Mouse (Mus musculus) hematopoietic multipotent progenitor cell, adult 10-12 weeks (in vitro differentiated cells): ENCODE results near the gene Pdxp. TPM values are rescaled to one million over a fixed set of nuclear protein-coding genes. Genes with fewer than 3 reads are reported as not detected.

Source experiments
- polyA plus RNA-seq: library from polyadenylated mRNA; stranded (reverse); fragments of >175 nt; gene quantifications from 2 replicates; pipeline ENCODE4 v1.2.3, GENCODE M21; 2012; ENCODE audit warnings: low replicate concordance

Pdxp gene
- 12.5 and 16.3 TPM in 2 replicates for polyA plus RNA-seq

DNA sequence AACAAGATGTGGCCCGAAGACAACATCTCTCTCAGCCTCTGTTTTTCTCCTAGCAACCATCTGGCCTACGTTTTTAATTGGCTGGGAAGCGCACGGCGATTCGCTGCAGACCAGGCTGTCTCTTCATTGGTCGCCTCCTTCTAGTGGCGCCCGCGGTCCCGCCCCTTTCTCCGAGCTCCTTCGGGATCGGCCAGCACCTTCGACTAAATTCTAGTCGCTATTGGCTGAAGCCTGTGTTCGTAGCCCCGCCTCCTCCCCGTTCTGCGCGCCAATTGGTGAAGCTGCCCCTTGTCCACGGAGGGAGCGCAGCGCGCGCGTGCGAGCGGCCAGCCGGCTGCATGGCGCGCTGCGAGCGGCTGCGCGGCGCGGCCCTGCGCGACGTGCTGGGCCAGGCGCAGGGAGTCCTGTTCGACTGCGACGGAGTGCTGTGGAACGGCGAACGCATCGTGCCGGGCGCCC is at the start of gene Pdxp:
Gene Pdxp, plus strand, starts transcription at position 288 of the 459 bp plus-strand sequence.

DNA sequence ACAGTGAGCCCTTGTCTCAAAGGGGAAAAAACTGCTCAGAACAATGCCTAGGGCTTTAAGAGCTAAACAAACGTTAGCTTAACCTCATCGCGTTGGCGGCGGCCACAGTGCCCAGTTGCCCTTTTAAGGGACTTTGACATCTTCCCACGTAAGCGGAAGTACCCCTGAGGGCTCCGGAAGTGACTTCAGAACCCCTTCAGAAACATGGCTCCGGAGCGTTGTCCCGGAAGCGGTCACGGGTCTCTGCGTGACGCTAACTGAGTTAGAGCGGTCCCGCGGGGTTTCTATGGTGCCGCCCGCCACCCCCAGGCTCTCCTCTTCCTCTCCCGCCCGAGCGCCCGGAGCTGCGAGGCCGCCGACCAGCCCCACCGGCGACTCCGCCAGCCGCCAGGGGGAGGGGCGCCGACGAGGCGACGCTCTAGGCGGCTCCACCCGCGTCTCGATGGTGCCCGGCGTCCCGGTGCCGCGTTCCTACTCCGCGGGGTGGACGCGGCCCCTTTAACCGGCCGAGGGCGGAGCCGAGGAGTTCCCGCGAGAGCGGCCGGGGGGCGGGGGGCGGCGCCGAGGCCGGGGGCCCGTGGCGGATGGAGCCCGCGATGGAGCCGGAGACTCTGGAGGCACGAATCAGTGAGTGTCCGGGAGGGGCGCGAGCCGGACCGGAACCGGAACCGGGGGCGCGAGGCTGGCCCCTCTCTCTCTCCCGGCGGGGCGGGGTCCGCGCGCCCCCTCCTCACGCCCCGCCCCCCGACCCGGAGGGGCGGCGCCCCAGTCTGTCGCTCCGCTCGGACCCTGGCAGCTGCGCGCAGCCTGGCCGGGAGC is 36.5 kb upstream of the Pdxp start, which contains the start of gene Gga1:
Gene Gga1, plus strand, starts transcription at position 200 of the 819 bp plus-strand sequence.

DNA sequence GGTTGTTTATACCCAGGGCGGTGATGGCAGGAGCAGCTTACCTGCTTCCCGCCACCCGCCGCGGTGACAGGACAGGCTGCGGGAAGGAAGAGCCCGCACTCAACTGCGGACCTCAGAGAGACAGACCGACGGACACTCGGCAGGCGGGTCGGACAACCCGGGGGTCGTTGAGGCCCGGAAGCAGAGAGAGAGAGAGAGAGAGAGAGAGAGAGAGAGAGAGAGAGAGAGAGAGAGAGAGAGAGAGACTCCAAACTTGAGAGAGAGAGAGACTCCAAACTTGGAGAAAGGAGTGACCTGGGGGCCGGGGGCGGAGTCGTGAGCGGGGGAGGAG is 14.3 kb upstream of the Pdxp start, which contains the start of gene Gm49510:
Gene Gm49510, plus strand, starts transcription at position 259 of the 331 bp plus-strand sequence.

DNA sequence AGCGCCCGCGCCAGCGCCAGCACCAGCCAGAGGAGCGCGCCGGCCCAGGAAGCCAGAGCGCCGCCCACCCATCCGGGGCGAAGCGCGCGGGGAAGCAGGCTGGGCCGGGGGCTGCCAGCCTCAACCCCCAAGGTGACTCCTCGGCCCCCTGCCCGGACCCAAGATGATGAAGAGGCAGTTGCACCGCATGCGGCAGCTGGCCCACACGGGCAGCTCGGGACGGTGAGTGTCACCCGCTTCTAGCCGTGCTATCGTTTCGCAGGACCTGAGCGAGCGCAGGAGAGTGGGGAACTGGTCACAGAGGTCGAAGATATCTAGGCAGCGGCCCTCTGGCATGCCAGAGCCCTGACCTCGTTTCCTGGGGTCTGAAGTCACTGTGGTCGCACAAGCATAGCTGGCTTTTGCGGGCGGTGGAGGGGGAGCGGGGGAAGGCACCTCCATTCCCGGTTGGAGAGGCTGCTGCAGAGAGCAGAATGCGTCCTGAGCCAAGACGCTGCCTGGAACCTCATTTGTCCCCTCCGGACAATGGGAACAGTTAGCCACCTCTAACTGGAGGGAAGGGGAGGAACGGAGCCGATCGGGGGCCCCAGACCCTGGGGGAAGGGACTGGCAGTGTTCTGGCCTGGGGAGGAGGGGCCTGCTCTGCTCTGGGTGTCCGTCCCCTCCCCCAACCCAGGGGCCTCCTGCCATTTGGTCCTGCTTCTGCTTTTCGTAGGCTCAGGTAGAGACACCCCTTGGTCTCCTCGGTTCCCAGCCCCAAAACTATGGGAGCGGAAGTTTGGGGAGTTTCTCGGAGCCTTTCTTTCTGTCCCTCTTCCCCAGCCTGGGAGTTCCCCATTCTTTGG is 13.8 kb upstream of the Pdxp start, which contains the start of gene Sh3bp1:
Gene Sh3bp1, plus strand, starts transcription at position 29 of the 845 bp plus-strand sequence.

DNA sequence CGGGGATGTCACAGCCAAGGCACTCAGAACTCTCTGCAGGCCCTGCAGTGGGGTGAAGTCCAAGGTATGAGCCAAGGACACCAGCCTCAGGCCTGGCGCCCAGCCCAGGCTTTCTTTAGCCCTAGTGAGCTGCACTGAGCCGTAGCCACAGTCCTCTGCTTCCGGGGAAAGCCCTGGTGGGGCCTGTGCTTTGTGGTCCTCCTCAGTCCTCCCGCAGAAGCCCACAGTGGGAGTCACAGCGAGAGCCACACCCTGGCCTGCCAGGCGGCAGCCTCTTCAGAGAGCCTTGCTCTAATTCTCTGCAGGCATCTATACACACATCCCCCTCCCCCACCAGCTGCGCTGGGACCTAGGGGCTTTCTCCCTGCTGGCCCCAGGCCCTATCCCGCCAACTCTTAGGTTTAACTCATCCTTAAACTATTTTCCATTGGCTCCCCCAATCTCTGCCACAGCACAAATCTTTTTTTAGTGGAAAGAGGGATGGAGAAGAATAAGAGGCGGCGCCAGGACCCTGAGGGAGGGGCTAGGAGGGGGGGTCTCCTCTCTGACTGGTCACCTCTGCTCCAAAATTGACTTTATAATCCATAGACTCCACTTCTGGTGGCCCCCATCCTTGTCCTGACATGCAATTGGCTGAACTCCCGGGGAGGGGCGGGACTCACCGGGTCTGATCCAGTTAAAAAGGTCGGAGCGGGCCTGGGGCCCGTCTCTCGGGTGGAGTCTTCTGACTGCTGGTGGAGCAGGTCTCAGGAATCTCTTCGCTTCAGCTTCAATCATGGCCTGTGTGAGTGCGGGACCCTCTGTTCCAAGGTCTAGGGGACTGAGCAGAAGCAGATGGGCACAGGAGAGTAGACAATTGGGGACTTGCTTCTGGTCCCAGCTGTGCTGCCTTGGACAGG is 12.6 kb downstream of the Pdxp start, which contains the start of gene Lgals1:
Gene Lgals1, plus strand, starts transcription at position 705 of the 899 bp plus-strand sequence.

DNA sequence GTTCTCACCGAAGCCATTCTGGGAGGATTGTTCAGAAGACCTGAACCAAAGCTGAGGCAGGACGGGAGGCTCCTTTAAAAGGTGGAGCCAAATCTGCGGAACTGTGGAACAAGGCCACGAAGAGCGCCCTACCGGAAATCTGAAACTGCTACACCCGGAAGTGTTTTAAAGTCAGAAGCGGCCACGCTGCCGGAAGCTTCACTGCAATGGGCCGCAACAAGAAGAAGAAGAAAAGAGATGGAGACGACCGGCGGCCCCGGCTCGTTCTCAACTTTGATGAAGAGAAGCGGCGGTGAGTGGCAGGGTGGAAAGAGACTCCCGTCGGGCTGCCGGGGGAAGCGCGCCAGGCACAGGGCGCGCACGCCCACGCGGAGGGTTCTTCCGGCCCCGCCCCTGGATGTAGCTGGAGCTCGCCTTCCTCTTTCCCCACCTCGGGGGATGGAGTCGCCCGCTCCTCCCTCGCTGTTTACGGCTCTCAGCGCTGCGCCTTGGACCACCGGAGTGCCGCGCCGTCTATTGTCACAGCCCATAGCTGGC is 21.1 kb downstream of the Pdxp start, which contains the start of gene Nol12:
Gene Nol12, plus strand, starts transcription at position 150 of the 537 bp plus-strand sequence.

DNA sequence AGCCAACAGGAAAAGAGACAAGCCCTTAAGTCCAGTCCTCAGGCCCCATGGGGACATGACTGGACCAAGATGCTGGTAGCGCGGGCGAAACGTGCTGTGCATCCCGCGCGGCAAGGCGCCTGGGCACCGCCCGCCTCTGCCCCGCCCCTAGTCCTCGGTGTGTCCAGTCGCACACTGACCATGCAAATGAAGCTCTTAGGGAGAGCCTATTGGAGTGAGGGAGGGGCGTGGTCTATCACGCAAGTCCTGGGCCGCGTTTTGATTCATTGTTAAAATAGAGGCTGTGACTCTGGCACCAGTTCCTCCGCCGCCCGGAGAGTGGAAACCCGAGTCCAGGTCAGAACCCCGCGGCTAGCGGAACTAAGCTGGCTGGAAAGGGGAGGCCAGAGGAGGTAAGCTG is 33.9 kb downstream of the Pdxp start, which contains the start of gene Triobp:
Gene Triobp, plus strand, starts transcription at position 68 of the 400 bp plus-strand sequence.

Other genes starting within 250 kb of the Pdxp start
- 0.01 TPM in 1 of 2 replicates, not detected in the other for gene Elfn2, start 195.1 kb upstream of the Pdxp start, polyA plus RNA-seq
- gene Mfng, start 140.4 kb upstream of the Pdxp start, polyA plus RNA-seq = 95.0 and 108 TPM in 2 replicates
- gene Card10, start 110.9 kb upstream of the Pdxp start, polyA plus RNA-seq = 2.7 and 19.9 TPM in 2 replicates
- gene Cdc42ep1, start 71.3 kb upstream of the Pdxp start, polyA plus RNA-seq = 0.22 and 2.4 TPM in 2 replicates
- gene Lgals2, start 58.4 kb upstream of the Pdxp start, polyA plus RNA-seq = not detected in 2 replicates
- gene Gga1, start 36.7 kb upstream of the Pdxp start, polyA plus RNA-seq = 142 and 325 TPM in 2 replicates
- gene Gm49510, start 14.3 kb upstream of the Pdxp start, polyA plus RNA-seq = 3.0 and 4.4 TPM in 2 replicates
- 582 and 2,232 TPM in 2 replicates for gene Sh3bp1, start 14.2 kb upstream of the Pdxp start, polyA plus RNA-seq
- gene Lgals1, start 12.8 kb downstream of the Pdxp start, polyA plus RNA-seq = 53.3 and 226 TPM in 2 replicates
- gene Nol12, start 21.0 kb downstream of the Pdxp start, polyA plus RNA-seq = 13.2 and 25.0 TPM in 2 replicates
- gene Triobp, start 33.8 kb downstream of the Pdxp start, polyA plus RNA-seq = 97.8 and 205 TPM in 2 replicates
- gene H1f0, start 114.5 kb downstream of the Pdxp start, polyA plus RNA-seq = 34.8 and 92.6 TPM in 2 replicates
- 0.31 and 1.8 TPM in 2 replicates for gene Galr3, start 128.0 kb downstream of the Pdxp start, polyA plus RNA-seq
- gene Ankrd54, start 149.0 kb downstream of the Pdxp start, polyA plus RNA-seq = 26.8 and 56.0 TPM in 2 replicates
- gene Eif3l, start 161.3 kb downstream of the Pdxp start, polyA plus RNA-seq = 8.5 and 20.0 TPM in 2 replicates
- gene Micall1, start 195.0 kb downstream of the Pdxp start, polyA plus RNA-seq = 58.3 and 190 TPM in 2 replicates
- gene Polr2f, start 227.1 kb downstream of the Pdxp start, polyA plus RNA-seq = 43.4 and 99.7 TPM in 2 replicates
- gene 1700088E04Rik, start 227.3 kb downstream of the Pdxp start, polyA plus RNA-seq = not detected in 2 replicates